Mouse (Mus musculus) layer of hippocampus, adult 8-10 months (tissue): ENCODE data around the gene Ehd1. TPM values are rescaled to one million over a fixed set of nuclear protein-coding genes. Genes with fewer than 3 reads are reported as not detected.
"Not testable (repeated sequence)": the region's sequence is repeated elsewhere in the genome, so short reads cannot be mapped to it uniquely, and the experiment has no call there.

Source experiments
- DNase-seq, 2 experiments: peaks; one replicate each; pipeline ENCODE4 v3.0.0; 2022; ENCODE audit warnings: low spot score in 2 of 2
- total RNA-seq, 4 experiments: library from RNA; stranded (reverse); gene quantifications; 2 replicates each; pipeline ENCODE4 v1.2.4; 2022

Ehd1 gene
- total RNA-seq, 4 experiments from 2014 or later, result 59.1 to 76.4 (median 70.3) TPM

GRCm38 (mm10) chr19:6278439-6279073 is 2.0 kb downstream of the Ehd1 start:
- no peak for DNase-seq

GRCm38 (mm10) chr19:6279481-6280144 is 3.1 kb downstream of the Ehd1 start:
- no peak for DNase-seq

GRCm38 (mm10) chr19:6280554-6280953 is 4.0 kb downstream of the Ehd1 start:
- no peak for DNase-seq

- no peak for DNase-seq
These were observed 4.8 kb downstream of the Ehd1 start for GRCm38 (mm10) chr19:6281122-6282020.

GRCm38 (mm10) chr19:6283001-6283400 is 6.5 kb downstream of the Ehd1 start:
- no peak for DNase-seq

- no peak for DNase-seq
These were observed 8.0 kb downstream of the Ehd1 start for GRCm38 (mm10) chr19:6284502-6284901.

- no peak for DNase-seq
These were observed 8.7 kb downstream of the Ehd1 start for GRCm38 (mm10) chr19:6285226-6285625.

GRCm38 (mm10) chr19:6285632-6286433 is 9.3 kb downstream of the Ehd1 start:
- DNase-seq, result no peak

- DNase-seq, result peak; percentile 63 to 66
These were observed 10.2 kb downstream of the Ehd1 start for GRCm38 (mm10) chr19:6286434-6287401.

- no peak for DNase-seq
These were observed 11.8 kb downstream of the Ehd1 start for GRCm38 (mm10) chr19:6288236-6288894.

GRCm38 (mm10) chr19:6289696-6290238 is 13.2 kb downstream of the Ehd1 start:
- no peak for DNase-seq

GRCm38 (mm10) chr19:6290720-6291116 is 14.2 kb downstream of the Ehd1 start:
- DNase-seq, result not testable (repeated sequence)

GRCm38 (mm10) chr19:6291117-6291781 is 14.7 kb downstream of the Ehd1 start:
- no peak for DNase-seq

GRCm38 (mm10) chr19:6292262-6292661 is 15.7 kb downstream of the Ehd1 start:
- no peak for DNase-seq

- no peak for DNase-seq
These were observed 17.8 kb downstream of the Ehd1 start for GRCm38 (mm10) chr19:6294301-6294700.

GRCm38 (mm10) chr19:6296551-6297210 is 20.2 kb downstream of the Ehd1 start:
- DNase-seq, result no peak

- no peak for DNase-seq
These were observed 21.1 kb downstream of the Ehd1 start for GRCm38 (mm10) chr19:6297641-6298040.

GRCm38 (mm10) chr19:6299003-6299402 is 22.5 kb downstream of the Ehd1 start:
- no peak for DNase-seq
